Mouse (Mus musculus) intestine, postnatal 0 days (tissue): Measurements from ENCODE around the gene Capn11. TPM values are rescaled to one million over a fixed set of nuclear protein-coding genes. Genes with fewer than 3 reads are reported as not detected.

Experiments used
- ATAC-seq: fragments of 200-750 bp; cut with Nextera tagmentation; 2 replicates; pipeline ENCODE4 v1.8.0; 2017; ENCODE audit warnings: mild to moderate bottlenecking, moderate TSS enrichment, moderate library complexity
- H3K27ac ChIP-seq: fragments of 300-500 bp; sonication (generic); 2 replicates; pipeline ENCODE4 v1.5.1; 2014; ENCODE audit warnings: mild to moderate bottlenecking, low read depth, low read length, moderate library complexity
- H3K27me3 ChIP-seq: fragments of 300-500 bp; sonication (generic); replicated peaks from 2 replicates; pipeline ENCODE4 v1.6.1; 2014; ENCODE audit warnings: low read length, mixed read lengths; ENCODE audit not compliant: control insufficient read depth, insufficient read depth
- H3K36me3 ChIP-seq: fragments of 300-500 bp; sonication (generic); 2 replicates; pipeline ENCODE4 v1.6.1; 2014; ENCODE audit warnings: mild to moderate bottlenecking, moderate library complexity; ENCODE audit not compliant: control insufficient read depth, insufficient read depth
- H3K4me1 ChIP-seq: fragments of 300-500 bp; sonication (generic); replicated peaks from 2 replicates; pipeline ENCODE4 v1.6.1; 2014; ENCODE audit warnings: antibody characterized with exemption, low read length, mixed read lengths; ENCODE audit not compliant: control insufficient read depth, insufficient read depth
- H3K4me2 ChIP-seq: fragments of 300-500 bp; sonication (generic); replicated peaks from 2 replicates; pipeline ENCODE4 v1.6.1; 2014; ENCODE audit warnings: low read depth, mild to moderate bottlenecking, moderate library complexity
- H3K4me3 ChIP-seq: fragments of 300-500 bp; sonication (generic); 2 replicates; pipeline ENCODE4 v1.5.1; 2014; ENCODE audit warnings: low read depth, low read length
- H3K9ac ChIP-seq: fragments of 300-500 bp; sonication (generic); 2 replicates; pipeline ENCODE4 v1.6.1; 2014; ENCODE audit warnings: mild to moderate bottlenecking, low read depth, low read length
- H3K9me3 ChIP-seq: fragments of 300-500 bp; sonication (generic); 2 replicates; pipeline ENCODE4 v1.6.1; 2016; ENCODE audit warnings: mixed run types; ENCODE audit not compliant: control insufficient read depth
- CTCF ChIP-seq: sonication (generic); IDR thresholded peaks from 2 replicates; pipeline ENCODE4 v1.5.1; 2016; ENCODE audit warnings: low read depth, mild to moderate bottlenecking, control low read depth, antibody characterized with exemption, moderate library complexity
- WGBS: fragments of 180-500 bp; shearing (Covaris S2); extraction: QIAGEN DNeasy Blood & Tissue Kit; methylation state at CpG from one replicate; pipeline ENCODE4 v1.1.7; 2014; 5-methylcytosine and 5-hydroxymethylcytosine counted together
- polyA plus RNA-seq: library from polyadenylated mRNA; unstranded; fragments of >200 nt; fragmentation: Nextera tagmentation; extraction: Ambion mirVana; gene quantifications from 2 replicates; pipeline ENCODE4 v1.2.1, GENCODE M21; 2015

Capn11 gene
- polyA plus RNA-seq, 1 experiment from 2014 or later, result not detected

DNA sequence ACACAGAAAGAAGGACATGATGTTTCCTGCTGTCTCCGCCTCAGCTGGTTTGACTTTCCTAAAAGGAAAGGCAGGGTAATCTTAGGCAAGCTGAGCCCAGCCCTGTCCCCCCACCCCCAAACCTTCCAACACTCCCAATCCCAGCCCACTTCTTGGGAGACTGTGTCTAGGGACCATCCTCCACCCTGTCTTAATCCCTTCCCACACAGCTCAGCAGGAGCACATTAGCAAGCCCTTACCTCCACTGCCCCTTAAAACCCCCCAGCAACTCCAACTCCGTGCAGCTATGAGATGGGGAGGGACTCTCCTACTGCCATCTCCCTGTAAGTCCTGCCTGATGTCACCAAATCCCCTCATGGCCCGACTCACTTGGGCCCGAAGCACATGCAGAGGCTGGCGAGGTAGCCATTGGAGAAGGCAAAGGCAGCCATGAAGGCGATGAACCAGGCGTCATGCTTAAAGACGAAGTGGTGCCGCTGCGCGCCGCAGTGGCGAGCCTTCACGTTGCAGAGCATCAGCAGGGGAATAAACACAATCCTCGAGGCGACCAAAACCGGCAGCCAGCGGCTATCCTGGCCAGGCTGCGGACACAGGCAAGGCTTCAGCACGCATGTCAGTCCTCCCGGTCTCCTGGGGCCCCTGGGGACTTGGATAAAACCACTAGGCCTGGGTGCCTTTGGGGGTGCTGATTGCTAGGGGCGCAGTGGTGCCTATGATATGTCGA lies 73.2 kb downstream of the Capn11 start:
- peak overlapping the region; percentile 68 for H3K27ac ChIP-seq
- no peak overlapping the region for H3K4me2 ChIP-seq
- H3K4me1 ChIP-seq, result no peaks in the 10 kb centered on the region
- peaks cover 29% of the 10 kb centered on the region; the same call in 1 of the 2 replicates for H3K36me3 ChIP-seq
- H3K9me3 ChIP-seq, result no peaks in the 10 kb centered on the region
- no peak overlapping the region for H3K9ac ChIP-seq
- H3K4me3 ChIP-seq, result no peak overlapping the region
- TF ChIP-seq CTCF, result no peak
- 72% methylated on average over 23 of the region's 23 CpGs for WGBS
- no peak for ATAC-seq
- no peaks in the 10 kb centered on the region for H3K27me3 ChIP-seq

DNA sequence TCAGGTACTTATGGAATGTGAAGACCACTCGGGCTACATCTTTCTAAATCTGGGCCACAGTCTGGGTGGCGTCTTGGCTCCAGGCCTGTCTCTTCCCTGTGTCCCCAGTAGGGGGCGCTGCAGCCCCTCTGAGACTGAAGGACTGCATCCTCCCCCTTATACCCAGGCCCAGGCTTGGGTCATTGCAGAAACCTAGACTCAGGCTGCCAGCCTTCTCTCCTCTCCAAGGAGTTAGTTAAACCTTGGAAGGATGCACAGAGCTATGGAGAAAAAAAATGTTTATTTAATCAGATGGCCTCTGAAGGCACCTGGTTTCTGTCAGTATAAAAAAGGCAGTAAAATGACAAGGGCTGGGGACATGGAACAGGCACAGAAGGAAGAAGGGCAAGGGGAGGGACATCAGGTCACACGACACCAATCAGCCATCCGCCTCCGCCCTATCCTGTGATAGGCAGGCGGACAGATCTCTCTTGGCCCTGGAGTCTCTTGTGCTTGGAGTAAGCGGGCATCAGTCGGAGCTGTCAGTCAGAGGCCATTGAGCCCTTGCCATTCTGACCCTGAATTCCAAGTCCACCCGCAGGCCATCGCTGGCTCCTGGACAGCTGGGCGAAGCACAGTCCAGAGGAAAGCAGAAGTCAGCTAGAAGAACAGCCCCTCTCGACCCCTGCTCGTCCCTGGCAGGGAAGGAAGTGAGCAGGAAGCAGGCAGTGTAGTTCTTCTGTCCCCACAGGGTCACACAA lies 74.0 kb downstream of the Capn11 start:
- Histone ChIP-seq H3K36me3 (peaks cover 27% of the 10 kb centered on the region; the same call in 1 of the 2 replicates), H3K4me1 (no peaks in the 10 kb centered on the region), H3K4me2 (peak overlapping the region; percentile 25; the same call in 1 of the 2 replicates), H3K9me3 (no peaks in the 10 kb centered on the region), H3K9ac (no peak overlapping the region), H3K27ac (peak overlapping the region; percentile 68), H3K27me3 (no peaks in the 10 kb centered on the region), H3K4me3 (no peak overlapping the region)
- ATAC-seq, result peak; percentile 34
- peak; percentile 92 for TF ChIP-seq CTCF
- WGBS, result 32% methylated on average over 14 of the region's 14 CpGs

DNA sequence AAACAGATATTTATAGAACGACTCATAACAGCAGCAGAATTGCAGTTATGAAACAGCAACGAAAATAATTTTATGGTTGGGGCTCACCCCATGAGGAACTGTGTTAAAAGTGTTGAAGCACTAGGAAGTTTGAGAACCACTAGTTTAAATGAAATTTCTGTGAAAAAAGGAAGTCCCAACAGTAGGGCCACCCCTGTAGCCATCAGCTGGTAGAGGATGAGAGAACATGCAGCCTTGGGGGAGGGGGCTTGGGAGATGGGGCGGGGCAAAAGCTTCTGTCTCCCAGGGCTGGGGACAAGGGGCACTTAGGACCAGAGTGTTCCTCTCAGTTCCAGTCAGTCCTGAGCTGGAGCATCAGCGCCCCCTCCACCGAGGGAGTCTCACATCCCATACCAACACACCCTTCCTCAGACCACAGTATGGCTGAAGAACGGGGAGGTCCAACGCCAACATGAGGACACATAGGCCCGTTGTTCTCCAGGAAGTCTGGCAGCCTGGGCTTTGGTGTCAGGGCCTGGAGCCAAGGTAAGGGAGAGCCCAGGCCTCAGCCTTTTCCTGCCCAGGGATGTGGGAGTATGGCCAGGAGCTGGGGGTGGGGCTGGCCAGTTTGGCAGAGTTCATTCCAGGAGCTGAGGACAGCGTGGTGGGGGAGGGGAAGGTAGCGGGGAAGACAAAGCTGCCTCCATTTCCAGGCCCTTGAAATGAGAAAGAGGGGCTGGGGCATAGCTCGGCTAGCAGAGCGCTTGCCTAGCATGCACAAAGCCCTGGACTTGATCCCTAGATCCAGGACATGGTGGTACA lies 74.8 kb downstream of the Capn11 start:
- Histone ChIP-seq H3K4me1 (no peaks in the 10 kb centered on the region), H3K27me3 (no peaks in the 10 kb centered on the region), H3K27ac (peak overlapping the region; percentile 68), H3K9me3 (no peaks in the 10 kb centered on the region), H3K4me3 (no peak overlapping the region), H3K36me3 (peaks cover 19% of the 10 kb centered on the region; the same call in 1 of the 2 replicates), H3K4me2 (peak overlapping the region; percentile 25; the same call in 1 of the 2 replicates), H3K9ac (no peak overlapping the region)
- TF ChIP-seq CTCF, result no peak
- peak; percentile 25; the same call in 1 of the 2 replicates for ATAC-seq
- WGBS, result 55% methylated on average over 12 of the region's 12 CpGs

DNA sequence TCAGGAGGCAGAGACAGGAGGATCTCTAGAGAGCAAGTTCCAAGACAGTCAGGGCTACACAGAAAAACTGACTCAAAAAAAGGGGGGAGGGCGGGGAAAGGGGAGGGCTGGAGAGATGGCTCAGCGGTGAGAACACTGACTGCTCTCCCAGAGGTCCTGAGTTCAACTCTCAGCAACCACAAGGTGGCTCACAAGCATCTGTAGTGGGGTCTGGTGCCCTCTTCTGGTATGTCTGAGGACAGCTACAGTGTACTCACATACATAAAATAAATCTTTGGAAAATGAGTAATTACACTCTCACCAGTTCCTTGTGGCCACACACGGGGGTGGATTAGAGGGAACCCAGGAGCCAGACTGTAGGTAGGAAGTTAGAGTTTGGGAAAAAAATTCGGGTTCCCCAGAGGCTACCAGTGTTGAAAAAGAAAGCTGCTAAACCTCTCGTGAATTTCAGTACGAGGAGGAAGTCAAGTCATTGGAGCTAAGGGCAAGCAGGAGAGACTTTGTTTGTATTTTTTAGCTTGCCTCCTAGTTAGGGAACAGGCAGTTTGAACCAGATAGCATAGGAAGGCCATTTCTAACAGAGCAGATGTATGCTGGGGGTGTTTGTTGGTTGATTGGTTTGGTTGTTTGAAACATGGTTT lies 76.3 kb downstream of the Capn11 start:
- H3K4me2 ChIP-seq, result no peak overlapping the region
- no peak overlapping the region for H3K27ac ChIP-seq
- H3K9ac ChIP-seq, result no peak overlapping the region
- H3K36me3 ChIP-seq, result peaks cover 7% of the 10 kb centered on the region; the same call in 1 of the 2 replicates
- H3K4me3 ChIP-seq, result no peak overlapping the region
- H3K9me3 ChIP-seq, result no peaks in the 10 kb centered on the region
- no peaks in the 10 kb centered on the region for H3K4me1 ChIP-seq
- no peaks in the 10 kb centered on the region for H3K27me3 ChIP-seq
- 58% methylated on average over 6 of the region's 6 CpGs for WGBS
- no peak for ATAC-seq
- peak; percentile 81 for TF ChIP-seq CTCF

DNA sequence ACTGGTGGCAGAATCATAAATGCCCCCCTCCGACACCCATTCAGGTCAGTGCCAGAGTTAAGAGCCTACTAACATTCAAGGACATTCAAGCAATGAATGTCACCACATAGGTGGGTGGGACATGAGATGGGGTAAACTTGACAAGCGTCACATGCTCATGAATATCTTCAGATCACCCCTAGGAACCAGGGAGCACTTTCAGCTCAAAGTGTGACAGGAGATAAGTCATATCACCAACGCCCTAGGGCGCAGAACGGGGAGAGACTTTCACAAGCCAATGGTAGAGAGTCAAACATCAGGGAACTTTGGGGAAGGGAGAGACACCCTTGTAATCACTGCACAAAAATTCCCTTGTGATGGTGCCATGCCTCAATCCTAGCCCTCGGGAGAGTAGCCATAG lies 76.9 kb downstream of the Capn11 start:
- no peak overlapping the region for H3K4me3 ChIP-seq
- H3K27ac ChIP-seq, result no peak overlapping the region
- no peaks in the 10 kb centered on the region for H3K4me1 ChIP-seq
- WGBS, result 85% methylated on average over 6 of the region's 6 CpGs
- H3K9ac ChIP-seq, result no peak overlapping the region
- ATAC-seq, result no peak
- TF ChIP-seq CTCF, result no peak
- no peak overlapping the region for H3K4me2 ChIP-seq
- H3K27me3 ChIP-seq, result no peaks in the 10 kb centered on the region
- no peaks in the 10 kb centered on the region for H3K9me3 ChIP-seq
- H3K36me3 ChIP-seq, result peaks cover 5% of the 10 kb centered on the region; the same call in 1 of the 2 replicates
